In the genomic region with DNA sequence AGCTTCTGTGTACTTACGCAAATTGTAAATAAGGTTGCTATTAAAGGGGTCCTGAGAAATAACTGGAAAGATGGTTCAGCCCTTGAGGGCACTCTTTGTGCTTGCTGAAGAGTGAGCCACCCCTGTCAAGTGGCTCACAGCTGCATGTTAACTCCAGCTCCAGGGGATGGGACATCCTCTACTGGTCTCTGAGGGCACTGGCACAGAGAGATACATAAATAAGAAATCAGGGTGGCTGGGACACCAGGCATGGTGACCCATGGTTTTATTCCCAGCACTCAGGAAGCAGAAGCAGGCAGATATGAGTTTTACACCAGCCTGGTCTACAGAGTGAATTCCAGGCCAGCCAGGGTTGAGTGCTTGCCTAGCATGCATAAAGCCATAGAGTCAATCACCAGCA, we compare ENCODE assay signal across 17 mouse cellular contexts. TPM values are rescaled to one million over a fixed set of nuclear protein-coding genes. Genes with fewer than 3 reads are reported as not detected.
"Had no signal": no experiment of that assay in that cellular context is flagged by ENCODE, and none has a peak within 500 bp of the region (broad histone marks: within the 10 kb centered on the region; RNA-seq: fewer than 3 reads in every experiment).

No protein-coding gene starts in this region.

- DNase-seq: retina, postnatal 1 day; right cerebral cortex, adult 18-20 months; right cerebral cortex, postnatal 14 days; right cerebral cortex, postnatal 25 days; right cerebral cortex, postnatal 4 days; spleen, adult 18-20 months; thymus, adult 18-20 months; thymus, adult 2 months; thymus, postnatal 14 days; thymus, postnatal 25 days; thymus, postnatal 36 days; thymus, postnatal 4 days had no signal

- H3K36me3 ChIP-seq: neural tube, embryonic 13.5 days; neural tube, embryonic 15.5 days; stomach, embryonic 15.5 days had no signal

- H3K4me3 ChIP-seq: neural tube, embryonic 13.5 days; neural tube, embryonic 15.5 days; stomach, embryonic 15.5 days had no signal

- H3K9me3 ChIP-seq: neural tube, embryonic 13.5 days; neural tube, embryonic 15.5 days; stomach, embryonic 15.5 days had no signal

- H3K27me3 ChIP-seq: neural tube, embryonic 13.5 days; neural tube, embryonic 15.5 days; stomach, embryonic 15.5 days had no signal

- H3K4me1 ChIP-seq: stomach, embryonic 15.5 days had no signal

- H3K9ac ChIP-seq: neural tube, embryonic 13.5 days; neural tube, embryonic 15.5 days; stomach, embryonic 15.5 days had no signal

- H3K4me2 ChIP-seq: neural tube, embryonic 13.5 days; neural tube, embryonic 15.5 days; stomach, embryonic 15.5 days had no signal

- H3K27ac ChIP-seq: neural tube, embryonic 13.5 days; neural tube, embryonic 15.5 days; stomach, embryonic 15.5 days; stomach, postnatal 0 days had no signal

RNA-seq across cellular contexts. Expression of a gene that starts 26.0 kb away (rescaled TPM):
- total RNA-seq: neutrophil, adult 5-6 weeks had no signal
